Mouse (Mus musculus): ENCODE measurements at regions not wholly inside any gene's neighbourhood (a gene's known extent, or its start where the extent isn't known, plus 50 kb on each side); places are given as distances from the start of the nearest gene placed in this dataset.

GRCm38 (mm10) chr1:98147361-98147760, 51.9 kb upstream of the Pam start:
- Histone ChIP-seq H3K27ac (ENCODE audit: low read depth) (no peak overlapping the region), H3K4me2 (ENCODE audit: low read length) (no peak overlapping the region), H3K36me3 (ENCODE audit: control insufficient read depth, insufficient read depth, low read length) (no peaks in the 10 kb centered on the region), H3K9ac (ENCODE audit: low read length) (no peak overlapping the region), H3K4me3 (ENCODE audit: low read depth, low read length) (no peak overlapping the region), H3K9me3 (ENCODE audit: control insufficient read depth, low read length) (no peaks in the 10 kb centered on the region), H3K27me3 (replicated peaks; ENCODE audit: control insufficient read depth, insufficient read depth, low read length) (no peaks in the 10 kb centered on the region), H3K4me1 (replicated peaks; ENCODE audit: control insufficient read depth, insufficient read depth, low read length) (no peaks in the 10 kb centered on the region)
- DNase-seq (ENCODE audit: low spot score) (no peak), ATAC-seq (replicated peaks; ENCODE audit: low FRiP score, low TSS enrichment, low read depth) (no peak)
- WGBS, result 67% methylated on average over 3 of the region's 3 CpGs

Measured in intestine, embryonic 14.5 days (tissue).